Mouse (Mus musculus) kidney, embryonic 15.5 days (tissue): Measurements from ENCODE around the gene Rnf222. TPM values are rescaled to one million over a fixed set of nuclear protein-coding genes. Genes with fewer than 3 reads are reported as not detected.

Source experiments
- ATAC-seq: fragments of 200-750 bp; cut with Nextera tagmentation; replicated peaks from 2 replicates; pipeline ENCODE4 v1.8.0; 2017; ENCODE audit warnings: moderate TSS enrichment; ENCODE audit not compliant: low FRiP score
- H3K27ac ChIP-seq: fragments of 300-500 bp; sonication (generic); 2 replicates; pipeline ENCODE4 v1.5.1; 2015; ENCODE audit warnings: mild to moderate bottlenecking, inconsistent platforms
- H3K27me3 ChIP-seq: fragments of 300-500 bp; sonication (generic); 2 replicates; pipeline ENCODE4 v1.6.1; 2015; ENCODE audit warnings: inconsistent platforms
- H3K36me3 ChIP-seq: fragments of 300-500 bp; sonication (generic); 2 replicates; pipeline ENCODE4 v1.6.1; 2015; ENCODE audit warnings: inconsistent platforms
- H3K4me1 ChIP-seq: fragments of 300-500 bp; sonication (generic); 2 replicates; pipeline ENCODE4 v1.6.1; 2015; ENCODE audit warnings: inconsistent platforms
- H3K4me2 ChIP-seq: fragments of 300-500 bp; sonication (generic); 2 replicates; pipeline ENCODE4 v1.6.1; 2015; ENCODE audit warnings: moderate library complexity, mild to moderate bottlenecking, inconsistent platforms
- H3K4me3 ChIP-seq: fragments of 300-500 bp; sonication (generic); replicated peaks from 2 replicates; pipeline ENCODE4 v1.5.1; 2015; ENCODE audit warnings: mild to moderate bottlenecking, inconsistent platforms
- H3K9ac ChIP-seq: fragments of 300-500 bp; sonication (generic); 2 replicates; pipeline ENCODE4 v1.6.1; 2015; ENCODE audit warnings: mild to moderate bottlenecking, inconsistent platforms
- H3K9me3 ChIP-seq: fragments of 300-500 bp; sonication (generic); replicated peaks from 2 replicates; pipeline ENCODE4 v1.6.1; 2016; ENCODE audit warnings: inconsistent platforms
- WGBS: fragments of 180-500 bp; shearing (Covaris S2); methylation state at CpG from one replicate; pipeline ENCODE4 v1.1.7; 2015; ENCODE audit warnings: mixed read lengths; 5-methylcytosine and 5-hydroxymethylcytosine counted together
- polyA plus RNA-seq: library from polyadenylated mRNA; unstranded; fragments of >200 nt; fragmentation: Nextera tagmentation; extraction: Ambion mirVana; gene quantifications from 2 replicates; pipeline ENCODE4 v1.2.1, GENCODE M21; 2015

Rnf222 gene
- 0.18 and 0.27 TPM in 2 replicates for polyA plus RNA-seq

DNA sequence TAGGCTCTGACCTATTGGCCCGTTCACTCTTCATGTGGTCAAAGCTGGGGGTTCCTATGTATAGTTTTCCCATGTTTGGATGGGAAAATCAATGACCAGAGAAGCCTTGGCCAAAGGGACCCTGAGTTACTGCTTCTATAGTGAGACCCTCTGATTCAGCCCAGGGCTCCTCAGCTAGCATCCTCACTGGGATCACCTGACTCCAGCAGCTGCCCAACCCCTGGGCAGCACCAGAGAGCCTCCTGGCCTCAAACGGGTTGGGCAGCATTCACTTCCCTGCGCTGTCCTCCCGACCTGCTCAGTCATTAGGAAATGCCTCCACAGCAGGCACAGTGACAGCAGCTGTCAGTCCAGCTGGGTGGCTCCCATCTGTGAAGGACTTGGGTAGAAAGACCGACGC, at the start of gene Rnf222:
Gene Rnf222, plus strand, starts transcription at position 301 of the 400 bp plus-strand sequence.
- WGBS: 45% methylated on average over 6 of the region's 6 CpGs
- H3K27me3 ChIP-seq: no peaks in the 10 kb centered on the region
- 0 out of 2 replicates have a peak, but pooled peaks cover 9% of the 10 kb centered on the region for H3K4me1 ChIP-seq
- H3K27ac ChIP-seq: no peak within 1 kb of the TSS
- no peaks in the 10 kb centered on the region for H3K36me3 ChIP-seq
- H3K4me3 ChIP-seq: no peak within 1 kb of the TSS
- no peak for ATAC-seq
- no peak within 1 kb of the TSS for H3K9ac ChIP-seq
- H3K4me2 ChIP-seq: no peak within 1 kb of the TSS
- H3K9me3 ChIP-seq: no peaks in the 10 kb centered on the region

DNA sequence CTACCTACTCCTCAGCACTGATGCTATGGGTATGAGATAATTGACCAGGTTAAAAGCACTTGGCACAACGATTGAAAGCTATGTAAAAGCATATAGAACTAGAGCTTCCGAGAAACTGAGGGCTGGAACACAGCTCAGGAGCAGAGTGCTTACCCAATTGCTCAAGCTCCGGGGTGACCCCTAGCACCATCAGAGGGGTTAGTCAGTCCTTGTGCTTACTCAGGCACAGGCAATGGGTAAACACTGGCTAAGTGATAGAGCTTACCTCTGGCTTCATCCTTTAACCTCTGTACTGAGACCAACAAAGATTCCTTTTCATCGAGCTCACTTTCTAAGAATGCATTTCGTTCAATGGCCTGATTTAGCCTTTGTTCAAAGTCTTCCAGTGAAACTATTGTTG, 48.7 kb upstream of the Rnf222 start:
- Histone ChIP-seq H3K9me3 (no peaks in the 10 kb centered on the region), H3K9ac (no peak overlapping the region), H3K4me2 (no peak overlapping the region), H3K4me3 (no peak overlapping the region), H3K4me1 (no peaks in the 10 kb centered on the region), H3K27me3 (no peaks in the 10 kb centered on the region), H3K36me3 (peaks cover 78% of the 10 kb centered on the region), H3K27ac (no peak overlapping the region)
- no peak for ATAC-seq
- WGBS: 95% methylated on average over 5 of the region's 5 CpGs

DNA sequence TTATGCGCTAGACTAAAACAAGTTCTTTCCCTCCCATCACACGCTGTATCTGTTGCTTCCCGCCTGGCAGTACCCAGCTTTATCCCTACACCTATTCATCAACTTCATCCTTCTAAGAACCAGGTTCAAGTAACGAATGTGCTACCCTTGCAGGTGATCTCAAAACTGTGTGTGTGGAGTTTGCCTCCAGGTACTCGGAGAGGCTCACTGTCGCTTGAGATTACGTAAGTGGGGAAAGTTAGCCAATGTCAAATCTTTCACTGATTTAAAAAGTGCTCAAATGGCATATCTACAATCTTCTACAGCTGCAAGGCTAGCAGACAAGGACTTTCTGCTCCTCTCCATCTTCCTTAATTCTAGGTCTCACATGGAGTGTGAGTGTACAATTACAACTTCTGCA, 37.5 kb upstream of the Rnf222 start:
- ATAC-seq: no peak
- Histone ChIP-seq H3K4me3 (peak overlapping the region; percentile 28), H3K9me3 (no peaks in the 10 kb centered on the region), H3K36me3 (no peaks in the 10 kb centered on the region; the same call in 1 of the 2 replicates), H3K9ac (peak overlapping the region; percentile 83; the same call in 1 of the 2 replicates), H3K4me2 (peak overlapping the region; percentile 74), H3K27me3 (no peaks in the 10 kb centered on the region), H3K4me1 (peaks cover 34% of the 10 kb centered on the region), H3K27ac (no peak overlapping the region)
- 78% methylated on average over 7 of the region's 7 CpGs for WGBS

DNA sequence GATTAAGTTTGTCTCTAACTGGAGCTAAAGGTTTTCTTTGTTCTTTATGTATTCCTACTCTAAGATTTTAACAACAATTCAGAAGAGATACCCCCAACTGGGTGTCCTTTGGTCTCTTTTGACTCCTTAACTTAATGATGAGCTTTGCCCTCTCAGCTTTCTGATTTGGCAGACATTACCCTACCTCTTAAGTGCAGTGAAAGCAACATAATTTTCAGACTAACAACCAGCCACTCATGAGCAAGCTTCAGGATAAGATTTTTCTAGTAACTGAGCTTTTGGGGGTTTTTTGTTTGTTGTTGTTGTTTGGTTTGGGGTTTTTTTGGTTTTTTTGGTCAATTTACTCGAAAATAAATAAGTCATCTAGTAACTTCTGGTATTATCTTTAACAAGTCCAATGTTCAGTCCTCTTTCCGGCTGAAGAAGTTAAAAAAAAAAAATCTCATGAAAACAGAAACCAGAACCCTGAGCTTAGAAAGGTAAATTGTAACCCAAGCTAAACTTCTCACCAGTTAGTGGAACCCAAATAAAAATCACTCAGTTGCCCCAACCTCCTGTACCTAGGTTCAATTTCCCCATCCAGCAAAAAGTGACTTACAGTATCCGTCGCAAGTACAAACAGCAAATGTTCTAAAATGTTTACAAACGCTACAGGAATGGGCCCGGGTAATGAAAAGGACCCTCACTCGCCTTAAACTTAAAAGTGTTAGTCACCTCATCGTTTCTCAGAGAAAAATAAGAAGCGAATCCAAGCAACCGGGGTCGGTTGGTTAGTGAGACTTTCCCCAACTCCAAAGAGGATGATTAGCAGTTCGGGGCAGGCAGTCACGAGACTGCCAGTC, 36.5 kb upstream of the Rnf222 start:
- Histone ChIP-seq H3K4me1 (peaks cover 32% of the 10 kb centered on the region), H3K36me3 (no peaks in the 10 kb centered on the region; the same call in 1 of the 2 replicates), H3K4me2 (peak overlapping the region; percentile 74), H3K27ac (peak overlapping the region; percentile 98), H3K9me3 (no peaks in the 10 kb centered on the region), H3K4me3 (peak overlapping the region; percentile 73), H3K27me3 (no peaks in the 10 kb centered on the region), H3K9ac (peak overlapping the region; percentile 83)
- no peak for ATAC-seq
- 2% methylated on average over 13 of the region's 13 CpGs for WGBS

DNA sequence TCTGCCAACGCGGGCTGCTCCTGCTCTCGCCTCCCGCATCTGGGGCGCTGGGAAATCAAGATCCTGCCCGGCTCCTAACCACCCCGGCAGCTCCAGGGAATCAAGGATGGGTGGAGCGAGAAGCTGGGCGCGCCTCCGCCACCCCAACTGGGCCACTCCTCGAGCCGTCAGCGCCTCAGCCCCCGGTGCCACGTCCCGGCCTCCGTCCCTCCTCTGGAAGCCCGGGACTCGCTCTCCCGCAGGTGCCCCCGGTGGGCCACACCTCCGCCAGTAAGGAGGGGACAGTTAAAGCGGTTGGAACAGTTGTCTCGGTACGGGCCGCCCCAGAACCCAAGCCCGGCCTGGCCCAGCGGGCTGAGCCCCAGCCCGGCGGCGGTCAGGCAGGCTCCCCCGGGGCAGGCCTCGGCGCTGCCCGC, 35.9 kb upstream of the Rnf222 start:
- H3K27me3 ChIP-seq: no peaks in the 10 kb centered on the region
- 0% methylated on average over 35 of the region's 36 CpGs for whole genome bisulfite sequencing
- ATAC-seq: peak; percentile 67

DNA sequence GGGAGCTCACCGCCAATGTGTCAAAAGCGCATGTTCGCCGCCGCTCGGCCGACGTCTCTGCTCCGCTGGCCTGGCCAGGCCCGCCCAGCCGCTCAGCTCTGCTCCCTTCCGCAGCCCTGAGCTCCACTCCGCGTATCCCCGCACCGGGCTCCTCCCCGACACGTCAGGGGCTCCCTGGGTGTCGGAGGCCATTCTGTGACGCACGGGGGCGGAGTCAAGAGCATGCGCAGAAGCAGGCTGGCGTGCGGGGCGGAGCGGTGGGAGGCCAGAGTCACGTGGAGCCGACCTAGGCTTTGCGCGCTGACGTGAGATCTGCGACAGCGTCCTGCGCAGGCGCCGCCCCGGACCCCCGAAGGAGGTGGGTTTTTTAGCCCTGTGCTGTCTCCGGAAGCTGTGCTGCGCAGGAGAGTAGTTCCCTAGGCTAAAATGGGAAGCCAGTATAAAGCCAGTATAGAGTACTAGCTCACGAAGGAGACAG, 35.4 kb upstream of the Rnf222 start:
- Histone ChIP-seq H3K27ac (peak overlapping the region; percentile 98), H3K4me2 (peak overlapping the region; percentile 74), H3K9me3 (no peaks in the 10 kb centered on the region), H3K4me3 (peak overlapping the region; percentile 73), H3K36me3 (no peaks in the 10 kb centered on the region; the same call in 1 of the 2 replicates), H3K9ac (peak overlapping the region; percentile 83), H3K27me3 (no peaks in the 10 kb centered on the region), H3K4me1 (peaks cover 29% of the 10 kb centered on the region)
- under 1% methylated on average over 42 of the region's 42 CpGs for WGBS
- ATAC-seq: peak; percentile 99

More for the DNA sequence above, 35.9 kb upstream of the Rnf222 start:
- H3K9me3 ChIP-seq: no peaks in the 10 kb centered on the region
- H3K4me1 ChIP-seq: peaks cover 29% of the 10 kb centered on the region
- peak overlapping the region; percentile 98 for H3K27ac ChIP-seq
- H3K36me3 ChIP-seq: no peaks in the 10 kb centered on the region; the same call in 1 of the 2 replicates
- peak overlapping the region; percentile 83 for H3K9ac ChIP-seq
- H3K4me3 ChIP-seq: peak overlapping the region; percentile 73
- H3K4me2 ChIP-seq: peak overlapping the region; percentile 74

DNA sequence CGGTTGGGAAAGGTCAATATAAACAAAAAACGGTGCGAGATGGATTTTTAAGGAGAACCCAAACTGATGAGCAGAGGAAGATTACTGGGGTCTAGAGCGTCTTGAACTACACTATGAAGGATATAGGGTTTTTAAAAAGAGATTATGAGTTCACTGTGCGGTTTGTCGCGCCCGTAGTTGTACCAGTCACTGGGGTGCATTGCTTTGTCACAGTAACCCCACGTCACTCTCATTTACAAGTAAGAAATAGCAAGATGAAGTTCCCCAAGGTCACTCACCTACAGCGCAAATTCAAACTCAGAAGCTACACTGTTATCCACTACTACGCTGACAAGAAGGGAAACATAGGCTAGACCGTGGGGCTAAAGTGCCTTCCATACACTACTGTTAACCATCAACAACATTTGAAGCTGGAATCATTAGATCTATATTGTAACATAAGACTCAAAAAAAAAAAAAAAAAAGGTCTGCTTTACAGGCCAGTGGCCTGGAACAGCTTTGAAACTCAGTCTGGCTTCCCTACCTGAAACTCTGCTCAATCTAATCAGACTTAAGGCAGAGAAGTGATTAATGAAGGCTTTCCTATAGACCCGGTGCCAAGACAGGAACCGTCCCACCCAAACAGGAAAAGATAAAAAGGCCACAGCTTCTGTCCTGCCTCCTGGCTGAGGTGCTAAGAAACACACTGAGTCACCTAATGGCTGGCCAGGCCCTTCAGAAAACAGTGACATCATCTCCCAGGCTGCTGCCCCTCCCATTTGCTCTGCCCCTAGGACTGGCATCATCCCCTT, 34.5 kb upstream of the Rnf222 start:
- WGBS: 29% methylated on average over 14 of the region's 14 CpGs
- no peak for ATAC-seq
- peaks cover 29% of the 10 kb centered on the region for H3K4me1 ChIP-seq

DNA sequence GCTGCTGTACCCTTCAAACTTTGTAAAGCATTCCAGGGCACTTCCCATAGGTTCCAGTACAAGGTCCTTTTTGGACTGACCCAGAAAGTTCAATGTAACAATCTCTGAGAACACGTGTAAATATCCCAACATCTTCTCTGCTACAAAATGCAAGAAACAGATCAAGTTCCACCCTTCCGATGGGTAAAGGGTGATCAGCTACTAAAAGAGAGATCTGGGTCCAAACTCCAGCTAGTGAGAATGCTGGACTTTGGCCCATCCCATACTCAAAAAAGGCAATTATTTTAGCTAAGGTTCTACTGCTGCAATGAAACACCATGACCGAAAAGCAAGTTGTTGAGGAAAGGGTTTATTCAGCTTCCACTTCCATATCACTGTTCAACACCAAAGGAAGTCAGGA, 33.7 kb upstream of the Rnf222 start:
- no peaks in the 10 kb centered on the region for H3K9me3 ChIP-seq

More for the DNA sequence above, 34.5 kb upstream of the Rnf222 start:
- peak overlapping the region; percentile 85 for H3K27ac ChIP-seq
- H3K36me3 ChIP-seq: no peaks in the 10 kb centered on the region
- H3K27me3 ChIP-seq: no peaks in the 10 kb centered on the region
- peak overlapping the region; percentile 41; the same call in 1 of the 2 replicates for H3K9ac ChIP-seq
- peak overlapping the region; percentile 73 for H3K4me3 ChIP-seq
- no peaks in the 10 kb centered on the region for H3K9me3 ChIP-seq
- H3K4me2 ChIP-seq: peak overlapping the region; percentile 74

DNA sequence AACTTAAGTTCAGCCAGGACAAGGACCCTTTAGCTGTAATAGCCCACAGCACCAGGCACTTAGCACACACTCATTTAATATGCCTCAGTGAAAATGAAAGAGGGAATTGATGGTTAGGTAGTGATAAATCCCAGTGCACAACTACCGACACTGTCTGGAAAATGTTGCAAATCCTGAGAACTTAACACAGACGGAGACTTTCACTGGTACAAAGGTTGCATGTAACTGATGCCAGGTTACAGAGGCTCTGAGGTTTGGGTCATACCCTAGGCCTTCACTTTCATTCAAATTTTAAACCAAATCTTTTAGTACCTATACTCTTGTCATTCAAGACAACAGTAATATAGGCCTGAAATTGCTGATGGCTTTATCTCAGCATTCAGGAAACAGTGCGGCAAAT, 31.0 kb upstream of the Rnf222 start:
- H3K4me2 ChIP-seq: no peak overlapping the region
- ATAC-seq: no peak
- H3K36me3 ChIP-seq: no peaks in the 10 kb centered on the region
- WGBS: 92% methylated on average over 3 of the region's 3 CpGs
- no peaks in the 10 kb centered on the region for H3K27me3 ChIP-seq
- H3K4me3 ChIP-seq: no peak overlapping the region
- peaks cover 11% of the 10 kb centered on the region for H3K4me1 ChIP-seq
- H3K9ac ChIP-seq: no peak overlapping the region
- H3K9me3 ChIP-seq: no peaks in the 10 kb centered on the region
- no peak overlapping the region for H3K27ac ChIP-seq

More for the DNA sequence above, 33.7 kb upstream of the Rnf222 start:
- Histone ChIP-seq H3K4me2 (no peak overlapping the region; the same call in 1 of the 2 replicates), H3K4me3 (no peak overlapping the region), H3K27ac (peak overlapping the region; percentile 85; the same call in 1 of the 2 replicates), H3K27me3 (no peaks in the 10 kb centered on the region), H3K4me1 (peaks cover 29% of the 10 kb centered on the region), H3K9ac (no peak overlapping the region), H3K36me3 (no peaks in the 10 kb centered on the region)
- ATAC-seq: no peak
- 88% methylated on average over 3 of the region's 3 CpGs for WGBS

DNA sequence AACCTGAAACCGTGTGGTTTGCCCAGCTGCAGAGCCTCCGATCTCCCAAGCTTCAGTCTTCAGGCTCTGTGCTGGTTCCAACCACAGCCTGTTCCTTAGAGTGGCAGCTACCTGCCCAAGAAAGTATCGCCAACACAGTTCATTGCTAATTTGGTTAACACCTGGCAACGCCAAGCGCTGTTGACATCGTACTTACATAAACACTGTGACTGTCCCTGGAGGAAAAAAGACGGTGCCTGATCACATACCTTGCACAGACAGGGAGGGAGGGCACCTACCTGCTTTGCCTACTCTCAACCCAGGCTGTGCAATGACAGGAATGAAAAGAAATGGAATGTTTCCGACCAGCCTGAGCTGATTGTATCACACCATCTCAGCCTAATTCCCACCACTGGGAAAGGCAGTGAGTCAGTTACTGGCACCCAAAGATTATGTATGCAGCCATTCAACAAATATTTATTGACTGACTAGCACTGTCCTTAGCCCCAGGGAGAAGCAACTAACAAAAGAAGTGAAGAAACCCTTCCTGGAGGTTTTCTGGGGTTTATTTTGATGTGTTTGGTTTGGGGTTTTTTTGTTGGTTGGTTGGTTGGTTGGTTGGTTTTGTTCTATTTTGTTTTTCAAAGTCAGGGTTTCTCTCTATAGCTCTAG, 28.3 kb upstream of the Rnf222 start:
- no peak for ATAC-seq
- H3K27me3 ChIP-seq: no peaks in the 10 kb centered on the region
- 80% methylated on average over 8 of the region's 8 CpGs for WGBS
- no peaks in the 10 kb centered on the region for H3K9me3 ChIP-seq
- no peak overlapping the region for H3K4me3 ChIP-seq
- no peak overlapping the region for H3K27ac ChIP-seq
- H3K9ac ChIP-seq: no peak overlapping the region
- H3K4me2 ChIP-seq: no peak overlapping the region
- H3K36me3 ChIP-seq: no peaks in the 10 kb centered on the region
- peaks cover 10% of the 10 kb centered on the region; the same call in 1 of the 2 replicates for H3K4me1 ChIP-seq

DNA sequence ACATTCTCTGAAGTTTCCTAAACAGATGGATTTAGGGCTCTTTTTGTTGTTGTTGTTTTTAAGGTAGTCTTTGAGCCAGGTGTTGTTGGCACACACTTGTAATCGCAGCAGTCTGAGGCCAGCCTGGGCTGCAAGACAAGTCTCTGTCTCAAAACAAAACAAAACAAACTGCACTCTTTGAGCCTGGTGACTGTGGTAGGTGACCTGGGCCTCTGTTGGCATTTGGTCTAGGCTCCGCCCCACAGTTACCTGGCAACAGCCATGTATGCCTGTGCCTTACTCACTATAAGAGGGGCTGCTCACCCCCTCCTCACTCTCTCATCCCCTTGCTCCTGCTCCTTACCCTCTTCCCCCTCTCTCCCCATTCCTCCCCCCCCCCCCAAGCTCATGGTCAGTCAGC, 26.1 kb upstream of the Rnf222 start:
- 73% methylated on average over 2 of the region's 2 CpGs for WGBS
- no peak for ATAC-seq
- Histone ChIP-seq H3K9me3 (no peaks in the 10 kb centered on the region), H3K27ac (no peak overlapping the region), H3K9ac (no peak overlapping the region), H3K4me3 (no peak overlapping the region), H3K36me3 (no peaks in the 10 kb centered on the region), H3K4me1 (peaks cover 12% of the 10 kb centered on the region; the same call in 1 of the 2 replicates), H3K27me3 (no peaks in the 10 kb centered on the region), H3K4me2 (no peak overlapping the region)
